Mouse (Mus musculus): ENCODE results near the gene Gm156. TPM values are rescaled to one million over a fixed set of nuclear protein-coding genes. Genes with fewer than 3 reads are reported as not detected.
"Not testable (repeated sequence)": the region's sequence is repeated elsewhere in the genome, so short reads cannot be mapped to it uniquely, and the experiment has no call there.

The Gm156 gene
- not detected in 2 replicates for total RNA-seq (2017)

DNA sequence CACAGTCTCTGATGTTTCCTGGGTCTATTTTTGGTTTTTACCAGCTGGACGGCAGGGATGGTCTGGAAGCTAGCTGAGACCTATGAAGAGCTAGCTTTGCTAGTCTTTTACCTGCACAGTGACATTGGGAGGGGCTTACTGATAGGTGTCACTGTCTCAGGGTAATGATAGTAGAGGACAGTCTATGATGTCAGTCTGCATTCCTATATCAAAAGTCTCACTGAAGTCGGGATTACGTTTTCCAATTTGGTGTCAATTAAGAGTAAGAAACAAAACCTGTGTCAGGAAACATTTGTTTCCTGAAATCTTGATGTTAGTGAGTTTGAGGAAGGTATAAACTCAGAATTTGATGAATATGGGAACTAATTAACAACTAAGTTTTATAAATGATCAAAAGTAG lies at the start of gene Gm156:
Gm156 (minus strand) TSS at position 101 of the 400 bp plus-strand sequence.
- not testable (repeated sequence) for ATAC-seq (replicated peaks; ENCODE audit: low read depth, poor library complexity, severe bottlenecking)

DNA sequence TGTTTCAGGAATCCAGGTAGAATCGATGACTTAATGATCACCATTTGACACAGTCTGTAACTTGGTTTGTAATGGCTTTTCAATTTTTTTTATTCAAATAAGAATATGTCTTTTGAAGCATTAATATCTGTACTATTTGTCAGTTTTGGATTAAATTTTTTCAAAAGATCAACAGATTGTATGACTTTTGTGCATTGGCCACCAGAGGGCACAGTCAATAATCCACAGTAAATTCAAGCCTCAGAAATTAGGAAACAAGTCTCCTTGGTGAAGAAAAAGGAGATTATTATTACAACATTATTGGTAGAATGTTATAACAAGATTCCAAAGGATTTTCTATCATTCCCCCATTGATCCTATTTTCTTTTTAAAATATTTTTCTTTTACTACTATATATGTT lies 41.5 kb upstream of the Gm156 start:
- ATAC-seq (replicated peaks; ENCODE audit: low read depth, poor library complexity, severe bottlenecking): no peak

DNA sequence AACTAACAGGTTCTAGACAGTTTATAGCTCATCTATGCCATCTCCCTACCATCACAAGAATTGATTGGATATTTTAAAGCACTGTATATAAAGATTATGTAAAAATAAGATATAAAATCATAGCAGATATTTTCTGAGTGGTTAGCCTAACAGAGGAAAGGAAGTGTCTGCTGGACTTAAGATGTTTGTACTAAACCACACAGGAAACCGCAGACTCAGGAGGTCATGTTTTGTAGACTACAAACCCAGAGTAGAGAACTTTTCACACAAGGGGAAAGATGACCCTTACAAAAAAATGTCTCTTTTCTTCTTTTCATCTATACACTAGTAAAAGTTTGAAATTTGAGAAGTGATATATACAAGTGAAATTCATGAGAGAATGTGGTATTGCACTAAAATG lies 39.9 kb upstream of the Gm156 start:
- ATAC-seq (replicated peaks; ENCODE audit: low read depth, poor library complexity, severe bottlenecking): peak; percentile 96

DNA sequence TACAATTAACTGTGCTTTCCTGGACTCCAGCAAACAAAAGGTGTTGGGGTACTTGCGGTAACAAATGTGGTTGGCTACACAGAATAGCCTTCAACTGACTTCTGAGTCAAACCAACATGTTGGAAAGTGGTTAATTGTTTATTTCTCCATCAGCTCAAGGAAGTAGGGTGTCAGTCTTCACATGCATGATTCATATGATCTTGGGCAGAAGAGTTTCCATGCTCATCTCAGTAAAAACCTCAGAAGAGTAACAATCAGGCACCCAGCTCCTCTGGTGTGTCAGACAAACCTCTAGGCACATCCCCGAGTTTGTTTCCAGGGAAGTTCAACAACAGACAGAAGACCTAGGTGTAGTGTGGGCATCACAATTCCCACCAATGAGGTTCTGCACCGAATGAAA lies 33.7 kb upstream of the Gm156 start:
- no peak for ATAC-seq (replicated peaks; ENCODE audit: low read depth, poor library complexity, severe bottlenecking)

DNA sequence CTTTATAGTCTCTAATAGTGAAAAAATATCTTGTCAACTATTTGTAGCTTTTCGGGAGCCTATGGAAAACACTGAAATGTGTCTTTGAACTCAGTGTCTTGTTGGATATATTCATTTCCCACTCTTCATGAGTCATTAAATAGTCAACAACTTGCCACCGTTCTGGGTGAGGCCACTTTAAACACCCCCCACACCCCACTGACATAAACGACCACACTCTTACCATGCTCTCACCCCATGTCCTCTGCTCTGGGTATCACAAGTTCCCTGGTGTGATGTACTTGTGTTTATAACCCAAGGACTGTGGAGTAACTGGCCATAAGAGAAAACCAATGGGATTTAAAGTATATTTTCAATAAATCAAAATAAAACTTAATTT lies 36.4 kb downstream of the Gm156 start:
- ATAC-seq (replicated peaks; ENCODE audit: low read depth, poor library complexity, severe bottlenecking): peak; percentile 58

DNA sequence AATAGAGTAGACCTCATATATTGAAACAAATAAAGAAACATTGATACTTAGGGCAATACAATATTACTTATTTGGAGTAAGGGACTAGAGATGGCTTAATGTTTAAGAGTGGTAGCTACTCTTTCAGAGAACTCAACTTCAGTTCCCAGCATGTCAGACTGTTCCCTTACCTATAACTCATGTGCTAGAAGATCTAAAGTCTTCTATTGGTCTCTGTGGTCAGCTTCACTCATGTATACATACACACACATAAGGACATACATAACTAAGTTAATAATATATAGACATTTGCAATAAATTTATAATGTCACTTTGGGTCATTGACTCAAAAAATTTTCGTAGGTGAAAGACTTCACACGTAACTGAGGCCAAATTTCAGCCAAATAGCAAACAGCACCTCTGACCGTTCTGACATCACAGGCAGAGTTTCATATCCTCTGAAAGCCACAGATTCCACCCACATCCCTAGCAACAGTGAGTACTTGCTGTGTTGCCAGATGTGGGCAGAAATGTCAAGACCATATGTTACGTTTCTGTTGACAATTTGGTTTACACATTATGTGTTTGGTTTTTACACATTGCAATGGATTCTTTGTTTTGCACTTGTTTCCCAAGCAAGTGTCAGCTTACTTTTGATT lies 36.9 kb downstream of the Gm156 start:
- peak; percentile 99 for ATAC-seq (replicated peaks; ENCODE audit: low read depth, poor library complexity, severe bottlenecking)

DNA sequence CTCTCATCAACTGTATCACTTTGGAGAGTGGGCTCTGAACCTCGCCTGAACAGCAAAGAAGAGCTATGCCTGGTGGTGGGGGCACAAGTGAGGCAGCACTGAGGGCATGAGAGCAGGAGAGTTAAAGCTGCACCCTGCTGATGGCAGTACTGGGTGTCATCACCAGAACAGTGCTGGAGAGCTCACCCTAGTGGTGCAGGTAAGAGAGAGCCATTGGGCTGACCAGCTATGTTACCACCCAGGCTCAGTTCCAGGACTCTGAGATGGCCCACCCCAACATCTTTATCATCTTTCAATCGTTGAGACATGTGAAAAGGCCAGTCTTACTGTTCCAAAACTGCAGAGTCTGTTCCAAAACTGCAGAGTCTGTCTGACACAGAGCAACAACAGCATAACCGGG lies 37.9 kb downstream of the Gm156 start:
- ATAC-seq (replicated peaks; ENCODE audit: low read depth, poor library complexity, severe bottlenecking): no peak

DNA sequence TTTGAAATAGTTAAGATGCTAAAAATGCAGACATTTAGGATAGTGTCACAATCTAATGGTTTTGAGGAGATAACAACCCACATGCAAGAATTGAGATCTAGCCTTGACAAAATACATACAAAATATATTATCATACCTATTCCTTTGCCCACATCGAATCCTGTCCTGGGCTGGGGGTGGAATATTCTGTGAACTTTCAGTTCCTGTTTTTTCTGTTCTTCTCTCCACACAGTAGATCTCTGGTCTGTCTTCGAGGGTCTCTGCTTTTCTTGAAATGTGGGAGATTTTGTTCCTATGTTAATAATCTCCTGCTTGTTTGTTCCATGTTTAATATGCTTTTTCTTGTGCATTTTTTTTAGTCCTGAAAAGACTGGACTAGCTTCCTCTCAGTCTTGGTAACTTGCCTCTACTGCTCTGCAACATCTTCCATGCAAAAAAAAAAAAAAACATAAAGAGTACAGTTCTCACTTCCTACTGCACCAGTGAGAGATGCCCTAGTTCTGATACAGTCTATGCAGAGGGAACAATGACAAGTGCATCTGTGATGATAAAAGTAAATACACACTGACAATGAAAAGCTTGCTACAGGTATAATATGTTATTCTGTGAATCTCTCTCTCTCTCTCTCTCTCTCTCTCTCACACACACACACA lies 43.9 kb downstream of the Gm156 start, which contains the start of gene Klri2:
Klri2 (minus strand) TSS at position 416 of the 653 bp plus-strand sequence.
- ATAC-seq (replicated peaks; ENCODE audit: low read depth, poor library complexity, severe bottlenecking): peak; percentile 90

DNA sequence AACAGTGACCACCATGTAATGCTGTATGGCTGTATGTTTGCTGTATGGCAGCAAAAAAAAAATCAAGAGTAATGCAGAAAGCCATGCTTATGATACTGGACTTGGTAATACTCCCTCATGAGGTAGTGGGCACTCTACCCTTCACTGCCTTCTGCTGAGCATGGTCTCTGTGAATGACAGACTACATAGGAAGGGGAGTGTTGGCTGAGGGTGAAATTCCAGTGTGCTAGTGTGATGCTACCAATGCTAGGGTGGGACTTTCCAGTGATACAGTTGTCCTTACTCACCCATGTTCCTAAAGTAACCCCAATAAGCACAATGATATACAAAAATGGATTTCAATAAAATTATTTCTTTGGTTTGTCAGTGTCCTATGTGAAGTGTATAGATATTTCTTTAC lies 47.7 kb downstream of the Gm156 start:
- no peak for ATAC-seq (replicated peaks; ENCODE audit: low read depth, poor library complexity, severe bottlenecking)

DNA sequence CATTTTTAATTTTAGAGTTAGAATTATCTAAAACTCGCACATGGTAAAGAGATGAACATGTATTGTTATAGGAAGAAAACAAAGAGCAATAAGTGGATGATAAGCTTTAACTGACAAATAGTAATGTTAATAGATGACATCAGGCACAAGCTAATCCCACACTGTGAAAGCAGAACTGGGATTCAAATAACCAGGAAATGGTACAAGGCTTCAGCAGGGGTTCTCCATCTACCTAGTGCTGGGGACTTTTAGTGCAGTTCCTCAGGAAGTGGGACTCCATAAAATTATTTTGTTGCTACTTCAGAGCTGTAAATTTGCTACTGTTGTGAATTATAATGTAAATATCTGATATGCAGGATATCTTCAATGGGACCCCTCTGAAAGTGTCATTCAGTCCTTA lies 56.8 kb downstream of the Gm156 start:
- ATAC-seq (replicated peaks; ENCODE audit: low read depth, poor library complexity, severe bottlenecking): peak; percentile 54; the same call in 1 of the 2 replicates

DNA sequence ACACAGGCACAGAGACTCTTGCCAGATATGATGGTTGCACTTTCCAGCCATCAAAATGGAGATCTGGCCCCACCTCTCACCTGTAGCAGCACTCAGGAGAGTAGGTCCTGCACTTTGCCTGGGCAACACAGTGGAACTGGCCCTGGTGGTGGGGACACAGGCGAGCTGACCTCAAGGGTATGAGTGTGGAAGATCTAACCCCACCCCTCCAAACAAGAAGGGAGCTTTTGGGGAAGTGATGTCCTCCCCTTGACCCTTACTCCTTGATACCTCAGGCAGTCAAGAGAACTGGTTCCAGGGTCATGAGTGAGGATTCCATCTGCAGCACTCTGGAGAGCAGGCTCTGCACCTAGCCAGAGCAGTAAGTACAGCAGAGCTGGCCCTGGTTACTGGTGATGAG lies 62.7 kb downstream of the Gm156 start:
- 0 out of 2 replicates have a peak, but pooled peaks have one; percentile 32 for ATAC-seq (replicated peaks; ENCODE audit: low read depth, poor library complexity, severe bottlenecking)

DNA sequence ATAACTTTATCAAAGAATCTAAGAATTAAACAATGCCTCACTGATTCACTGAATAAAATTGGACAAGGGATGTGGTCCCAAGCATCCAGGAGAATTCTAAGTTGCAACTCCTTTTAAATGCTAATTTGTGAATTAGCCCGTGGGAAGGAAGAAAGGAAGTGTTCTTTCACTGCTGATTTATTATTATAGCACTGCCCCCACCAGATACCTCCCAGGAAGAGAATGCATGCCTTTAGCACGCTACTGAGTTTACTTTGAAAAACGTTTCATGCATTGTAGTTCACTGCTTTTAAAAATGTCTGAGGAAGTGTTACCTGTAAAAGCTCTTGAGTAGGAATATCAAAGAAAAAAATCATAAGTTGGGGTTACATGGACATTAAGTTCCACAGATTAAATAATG lies 63.6 kb downstream of the Gm156 start:
- no peak for ATAC-seq (replicated peaks; ENCODE audit: low read depth, poor library complexity, severe bottlenecking)

DNA sequence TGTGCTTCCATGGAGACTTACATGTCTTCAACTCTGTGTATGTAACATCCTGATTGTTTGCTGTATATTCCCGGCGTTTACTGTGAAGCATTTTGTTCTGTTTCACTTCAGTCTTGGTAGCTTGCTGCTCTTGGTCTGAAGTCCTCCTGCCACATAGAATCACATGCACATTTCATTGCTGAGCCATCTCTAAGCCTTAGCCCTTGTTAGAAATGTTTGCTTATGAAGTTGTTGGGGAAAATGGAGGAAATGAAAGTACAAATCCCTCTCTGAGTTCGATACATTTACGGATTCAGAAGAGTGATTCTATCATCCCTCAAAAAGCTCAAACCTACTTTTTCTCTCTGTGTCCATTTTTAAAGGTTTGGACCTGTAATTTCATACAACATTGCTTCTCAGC lies 67.0 kb downstream of the Gm156 start, which contains the start of gene Klri1:
Klri1 (minus strand) TSS at position 101 of the 400 bp plus-strand sequence.
- ATAC-seq (replicated peaks; ENCODE audit: low read depth, poor library complexity, severe bottlenecking): no peak

Other genes starting within 250 kb of the Gm156 start
- gene Klre1, start 206.4 kb downstream of the Gm156 start, total RNA-seq (2017): 2.0 TPM in 1 of 2 replicates, not detected in the other
- gene Klrd1, start 192.5 kb downstream of the Gm156 start, total RNA-seq (2017): 2.8 and 7.4 TPM in 2 replicates
- gene Klrk1, start 160.4 kb downstream of the Gm156 start, total RNA-seq (2017): 2.5 and 2.6 TPM in 2 replicates
- not detected in 2 replicates for gene Klrc3, start 140.9 kb downstream of the Gm156 start, total RNA-seq (2017)
- gene Klrc2, start 123.6 kb downstream of the Gm156 start, total RNA-seq (2017): not detected in 2 replicates
- gene Klrc1, start 105.3 kb downstream of the Gm156 start, total RNA-seq (2017): not detected in 2 replicates
- not detected in 2 replicates for gene Klri1, start 67.1 kb downstream of the Gm156 start, total RNA-seq (2017)
- gene Klri2, start 43.8 kb downstream of the Gm156 start, total RNA-seq (2017): 0.09 TPM in 1 of 2 replicates, not detected in the other
- gene Gm17631, start 78.4 kb upstream of the Gm156 start, total RNA-seq (2017): not detected in 2 replicates
- gene Klra17, start 92.4 kb upstream of the Gm156 start, total RNA-seq (2017): not detected in 2 replicates
- not detected in 2 replicates for gene Klra5, start 133.4 kb upstream of the Gm156 start, total RNA-seq (2017)
- gene Klra6, start 242.7 kb upstream of the Gm156 start, total RNA-seq (2017): not detected in 2 replicates